18 mouse cellular contexts compared by ENCODE assay signal in the genomic region with DNA sequence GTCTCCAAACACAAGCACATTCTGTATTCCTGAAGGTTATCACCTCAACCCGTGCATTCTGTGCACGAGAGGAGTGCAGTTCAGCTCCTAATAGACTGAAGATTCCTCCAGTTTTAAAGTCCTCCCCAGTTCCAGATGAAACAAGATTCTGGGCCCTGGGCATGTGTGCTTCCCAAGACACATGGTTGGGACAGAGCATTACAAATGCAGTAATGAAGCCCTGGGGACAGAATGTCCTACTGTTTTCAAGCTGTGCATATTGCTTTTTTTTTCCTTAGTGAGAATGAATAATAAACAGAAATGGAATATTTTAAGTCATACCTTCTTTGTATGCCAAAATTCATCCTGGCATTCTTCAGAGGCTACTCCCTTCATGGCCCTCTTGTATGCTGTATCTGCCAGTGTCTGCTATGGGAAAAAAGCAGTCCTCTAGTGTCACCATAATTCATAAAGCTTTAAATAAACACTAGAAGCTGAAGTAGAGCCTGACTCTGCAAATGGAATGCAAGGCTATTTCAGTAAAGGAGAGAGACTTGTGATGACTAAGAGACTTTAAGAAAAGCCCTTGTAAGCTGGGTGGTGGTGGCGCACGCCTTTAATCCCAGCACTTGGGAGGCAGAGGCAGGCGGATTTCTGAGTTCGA.
DNase-seq lines count a peak whose midpoint lies in the region; ATAC-seq and TF ChIP-seq lines count a peak whose summit lies in the region.
"Had no signal": no experiment of that assay in that cellular context is flagged by ENCODE, and none has a peak within 500 bp of the region (broad histone marks: within the 10 kb centered on the region; RNA-seq: fewer than 3 reads in every experiment).

No protein-coding gene starts in this region.

- 90% methylated on average over 6 of the region's 6 CpGs for WGBS in forebrain, postnatal 0 days
- 89% methylated on average over 6 of the region's 6 CpGs for WGBS in forebrain, embryonic 15.5 days

- 0 out of 2 replicates have a peak overlapping the region, but pooled peaks have one; percentile 1 for H3K27ac ChIP-seq in forebrain, postnatal 0 days (ENCODE audit: low read depth, low read length)
- H3K27ac ChIP-seq in forebrain, embryonic 15.5 days (replicated peaks), result no peak overlapping the region
- peak overlapping the region; percentile 44; the same call in 1 of the 2 replicates for H3K27ac ChIP-seq in left cerebral cortex, adult 2 months
- H3K27ac ChIP-seq: hindbrain, embryonic 12.5 days; intestine, embryonic 15.5 days; kidney, embryonic 15.5 days; limb, embryonic 12.5 days; liver, embryonic 13.5 days; midbrain, embryonic 13.5 days had no signal

- TF ChIP-seq CTCF in forebrain, postnatal 0 days (IDR thresholded peaks at IDR 0.05; ENCODE audit: low read depth), result no peak
- no peak for TF ChIP-seq CTCF in left cerebral cortex, adult 2 months (IDR thresholded peaks at IDR 0.05)

- intact Hi-C loops in left cerebral cortex, adult 2 months (cut with DNase I), result loop anchor here (2.0 kb wide), 1 partner anchor 73 kb away; no protein-coding TSS in a partner anchor
- intact Hi-C loops in left cerebral cortex, postnatal 10 days (cut with DNase I), result no loop called here

- H3K36me3 ChIP-seq in forebrain, postnatal 0 days (ENCODE audit: insufficient read depth), result no peaks in the 10 kb centered on the region
- H3K36me3 ChIP-seq in forebrain, embryonic 15.5 days, result no peaks in the 10 kb centered on the region
- H3K36me3 ChIP-seq: hindbrain, embryonic 12.5 days; intestine, embryonic 15.5 days; kidney, embryonic 15.5 days; limb, embryonic 12.5 days; liver, embryonic 13.5 days; midbrain, embryonic 13.5 days had no signal

- DNase-seq in forebrain, postnatal 0 days, result no peak
- DNase-seq in left cerebral cortex, adult 2 months (ENCODE audit: extremely low spot score in 1 of 2, low spot score in 2 of 2), result no peak
- no peak for DNase-seq in left cerebral cortex, postnatal 10 days (ENCODE audit: extremely low spot score in 1 of 2, low spot score in 2 of 2)
- peak; percentile 20 to 24 for DNase-seq in gastrocnemius, adult 8-10 months (ENCODE audit: low spot score in 2 of 2)
- peak; percentile 14 for DNase-seq in lung, postnatal 25 days (ENCODE audit: low spot score)
- DNase-seq in embryo, embryonic 9.5 days (ENCODE audit: extremely low spot score), result no peak
- DNase-seq in right cerebral cortex, postnatal 25 days, result no peak
- DNase-seq: cerebellum, postnatal 10 days; liver, embryonic 13.5 days; spleen, adult 18-20 months had no signal

- peaks cover 10% of the 10 kb centered on the region for H3K4me1 ChIP-seq in forebrain, postnatal 0 days (ENCODE audit: insufficient read depth)
- peaks cover 22% of the 10 kb centered on the region for H3K4me1 ChIP-seq in forebrain, embryonic 15.5 days
- H3K4me1 ChIP-seq: hindbrain, embryonic 12.5 days; intestine, embryonic 15.5 days; kidney, embryonic 15.5 days; limb, embryonic 12.5 days; liver, embryonic 13.5 days; midbrain, embryonic 13.5 days had no signal

- H3K4me2 ChIP-seq in forebrain, postnatal 0 days (ENCODE audit: low read depth), result no peak overlapping the region
- no peak overlapping the region for H3K4me2 ChIP-seq in forebrain, embryonic 15.5 days (replicated peaks)
- H3K4me2 ChIP-seq: hindbrain, embryonic 12.5 days; intestine, embryonic 15.5 days; kidney, embryonic 15.5 days; limb, embryonic 12.5 days; liver, embryonic 13.5 days; midbrain, embryonic 13.5 days had no signal

- no peak overlapping the region for H3K9ac ChIP-seq in forebrain, postnatal 0 days
- H3K9ac ChIP-seq in forebrain, embryonic 15.5 days (replicated peaks), result no peak overlapping the region
- H3K9ac ChIP-seq: hindbrain, embryonic 12.5 days; intestine, embryonic 15.5 days; kidney, embryonic 15.5 days; limb, embryonic 12.5 days; liver, embryonic 13.5 days; midbrain, embryonic 13.5 days had no signal

- H3K4me3 ChIP-seq in forebrain, postnatal 0 days (ENCODE audit: low read depth, low read length), result no peak overlapping the region
- H3K4me3 ChIP-seq in forebrain, embryonic 15.5 days, result no peak overlapping the region
- no peak overlapping the region for H3K4me3 ChIP-seq in left cerebral cortex, adult 2 months
- H3K4me3 ChIP-seq: erythroblast, embryonic 14.5 days; hindbrain, embryonic 12.5 days; intestine, embryonic 15.5 days; kidney, embryonic 15.5 days; limb, embryonic 12.5 days; liver, embryonic 13.5 days; midbrain, embryonic 13.5 days had no signal

- ATAC-seq in forebrain, postnatal 0 days, result no peak
- no peak for ATAC-seq in forebrain, embryonic 15.5 days (replicated peaks)
- ATAC-seq: forebrain, embryonic 16.5 days; intestine, embryonic 15.5 days; midbrain, embryonic 13.5 days had no signal

- no peaks in the 10 kb centered on the region for H3K27me3 ChIP-seq in forebrain, postnatal 0 days (ENCODE audit: insufficient read depth, low read length)
- no peaks in the 10 kb centered on the region for H3K27me3 ChIP-seq in forebrain, embryonic 15.5 days
- H3K27me3 ChIP-seq: hindbrain, embryonic 12.5 days; intestine, embryonic 15.5 days; kidney, embryonic 15.5 days; limb, embryonic 12.5 days; liver, embryonic 13.5 days; midbrain, embryonic 13.5 days had no signal

- H3K9me3 ChIP-seq in forebrain, postnatal 0 days (ENCODE audit: low read length), result no peaks in the 10 kb centered on the region
- no peaks in the 10 kb centered on the region for H3K9me3 ChIP-seq in forebrain, embryonic 15.5 days
- H3K9me3 ChIP-seq: hindbrain, embryonic 12.5 days; intestine, embryonic 15.5 days; kidney, embryonic 15.5 days; limb, embryonic 12.5 days; liver, embryonic 13.5 days; midbrain, embryonic 13.5 days had no signal

Comparison
In these comparisons a context has a peak if more than half of its experiments do, and no peak if none do; other contexts are left out.
1. DNase-seq: peak in gastrocnemius, adult 8-10 months (2 of 2) and lung, postnatal 25 days (single experiment); none in forebrain, postnatal 0 days (single experiment), left cerebral cortex, adult 2 months (0 of 2), left cerebral cortex, postnatal 10 days (0 of 2), embryo, embryonic 9.5 days (single experiment) and right cerebral cortex, postnatal 25 days (single experiment).